Mouse (Mus musculus) cerebellum, adult 2 months (tissue): Measurements from ENCODE around the gene Gm20422. TPM values are rescaled to one million over a fixed set of nuclear protein-coding genes. Genes with fewer than 3 reads are reported as not detected.

ENCODE experiments used
- DNase-seq, 2 experiments: peaks; one replicate each; pipeline ENCODE4 v3.0.0; 2021
- H3K27ac ChIP-seq: fragments of 200-500 bp; 2 replicates; pipeline ENCODE4 v1.5.1; 2012; ENCODE audit warnings: low read length, control low read depth, inconsistent platforms; ENCODE audit not compliant: insufficient read depth
- H3K27me3 ChIP-seq: fragments of 200-500 bp; 2 replicates; pipeline ENCODE4 v1.6.1; 2012; ENCODE audit warnings: inconsistent platforms, mild to moderate bottlenecking, low read length, moderate library complexity; ENCODE audit not compliant: control insufficient read depth, insufficient read depth
- H3K4me1 ChIP-seq: fragments of 200-500 bp; 2 replicates; pipeline ENCODE4 v1.6.1; 2011; ENCODE audit warnings: low read length; ENCODE audit not compliant: control insufficient read depth, insufficient read depth
- H3K4me3 ChIP-seq: fragments of 200-500 bp; replicated peaks from 2 replicates; pipeline ENCODE3; 2011; ENCODE audit warnings: mild to moderate bottlenecking, low read depth, low read length, control low read depth; ENCODE audit not compliant: insufficient read depth
- CTCF ChIP-seq: fragments of 200-500 bp; IDR thresholded peaks from 2 replicates; pipeline ENCODE4 v1.5.1; 2011; ENCODE audit warnings: low read depth, mild to moderate bottlenecking, control low read depth, low read length, moderate library complexity, borderline replicate concordance; ENCODE audit not compliant: insufficient read depth
- POLR2A ChIP-seq: fragments of 200-500 bp; IDR thresholded peaks from 2 replicates; pipeline ENCODE4 v1.6.1; 2011; ENCODE audit warnings: low read length, control low read depth, borderline replicate concordance; ENCODE audit not compliant: insufficient read depth
- WGBS: fragments of 180-500 bp; shearing (Covaris S2); methylation state at CpG from one replicate; pipeline ENCODE4 v1.1.7; 2018; 5-methylcytosine and 5-hydroxymethylcytosine counted together
- polyA plus RNA-seq: library from polyadenylated mRNA; depleted of rRNA; stranded (reverse); fragments of >200 nt; gene quantifications from 2 replicates; pipeline ENCODE4 v1.2.3, GENCODE M21; 2012; rRNA removed

Gm20422 gene
- 0.46 and 0.67 TPM in 2 replicates for polyA plus RNA-seq

DNA sequence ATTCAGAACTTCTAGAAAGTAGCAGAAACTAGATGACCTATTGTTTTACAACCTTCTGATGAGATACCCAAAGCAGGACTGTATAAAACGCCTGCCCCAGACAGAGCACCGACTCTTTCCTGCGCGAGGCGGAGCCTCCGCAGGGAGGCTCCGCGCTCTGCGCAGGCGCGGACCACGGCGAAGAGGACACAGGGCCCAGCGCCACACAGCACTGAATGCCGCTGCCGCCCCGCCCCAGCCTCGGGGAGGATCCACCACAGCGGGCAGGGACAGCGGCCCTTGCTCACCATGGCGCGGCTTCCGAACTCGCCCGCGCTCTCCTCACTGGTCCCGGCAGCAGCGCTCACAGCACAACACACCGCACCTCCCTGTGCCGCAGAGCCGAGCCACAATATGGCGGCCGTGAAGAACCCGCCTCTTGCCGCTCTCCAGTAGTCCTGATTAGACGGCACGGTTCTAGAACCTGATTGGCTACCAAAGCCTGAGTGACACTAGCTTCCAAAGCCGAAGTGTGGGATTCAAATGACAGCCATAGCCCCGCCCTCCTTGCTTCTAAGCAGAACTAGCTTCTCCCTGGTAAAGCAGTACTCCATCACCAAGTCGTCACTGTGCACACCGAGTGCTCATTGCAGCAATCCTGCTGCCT is at the start of gene Gm20422:
TSS of gene Gm20422 (minus strand) at position 384 of the 646 bp plus-strand sequence.
- Histone ChIP-seq H3K4me3 (peak within 1 kb of the TSS; percentile 68), H3K27ac (peak within 1 kb of the TSS; percentile 96), H3K4me1 (peaks cover 10% of the 10 kb centered on the region; the same call in 1 of the 2 replicates), H3K27me3 (no peaks in the 10 kb centered on the region)
- TF ChIP-seq CTCF (no peak), POLR2A (peak; percentile 99)
- DNase-seq = peak; percentile 93 to 95
- under 1% methylated on average over 41 of the region's 41 CpGs for WGBS

DNA sequence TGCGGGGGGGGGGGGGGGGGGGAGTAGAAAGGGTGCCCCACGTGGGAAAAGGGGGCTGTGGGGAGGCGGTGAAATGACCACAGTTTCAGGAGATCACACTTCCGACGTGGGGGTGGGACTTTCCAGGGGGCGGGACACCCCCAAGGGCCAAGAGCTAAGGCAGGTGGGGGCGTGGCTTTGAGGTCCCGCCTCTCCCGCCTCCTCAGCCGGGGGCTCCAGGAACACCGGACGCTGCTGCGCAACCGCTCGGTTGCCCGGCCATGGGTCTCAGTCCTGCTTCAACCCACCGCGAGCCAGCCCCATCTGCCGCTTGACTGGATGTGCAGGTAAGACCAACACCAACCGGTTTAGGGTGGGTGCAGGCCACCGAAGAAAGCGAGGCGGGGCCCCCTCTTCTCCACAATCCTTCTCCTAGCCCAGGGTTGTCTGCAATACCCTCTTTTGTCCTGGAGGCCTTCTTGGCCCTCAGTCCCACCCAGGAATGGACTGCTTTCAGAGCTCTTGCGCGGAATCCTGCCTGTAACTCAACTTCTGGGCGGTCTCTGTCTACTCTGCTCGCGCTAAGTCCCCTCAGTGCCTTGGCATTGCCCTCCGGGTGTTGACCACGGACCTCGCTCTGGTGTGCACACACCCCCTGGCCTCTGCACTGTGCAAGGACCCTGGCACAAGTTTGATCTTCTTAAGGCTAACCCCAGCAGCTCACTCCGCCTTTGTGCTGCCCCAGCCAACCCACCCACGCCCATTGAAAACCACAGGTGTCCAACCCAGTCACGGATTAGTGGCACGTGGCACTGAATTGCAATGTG is 47.9 kb upstream of the Gm20422 start, which contains the start of gene Lpar2:
TSS of gene Lpar2 (plus strand) at position 44 of the 806 bp plus-strand sequence.
- Histone ChIP-seq H3K4me1 (peaks cover 2% of the 10 kb centered on the region; the same call in 1 of the 2 replicates), H3K4me3 (peak within 1 kb of the TSS; percentile 46), H3K27me3 (no peaks in the 10 kb centered on the region), H3K27ac (no peak within 1 kb of the TSS)
- peak; percentile 22 to 34 for DNase-seq
- 4% methylated on average over 32 of the region's 35 CpGs for WGBS
- TF ChIP-seq POLR2A (no peak), CTCF (no peak)

DNA sequence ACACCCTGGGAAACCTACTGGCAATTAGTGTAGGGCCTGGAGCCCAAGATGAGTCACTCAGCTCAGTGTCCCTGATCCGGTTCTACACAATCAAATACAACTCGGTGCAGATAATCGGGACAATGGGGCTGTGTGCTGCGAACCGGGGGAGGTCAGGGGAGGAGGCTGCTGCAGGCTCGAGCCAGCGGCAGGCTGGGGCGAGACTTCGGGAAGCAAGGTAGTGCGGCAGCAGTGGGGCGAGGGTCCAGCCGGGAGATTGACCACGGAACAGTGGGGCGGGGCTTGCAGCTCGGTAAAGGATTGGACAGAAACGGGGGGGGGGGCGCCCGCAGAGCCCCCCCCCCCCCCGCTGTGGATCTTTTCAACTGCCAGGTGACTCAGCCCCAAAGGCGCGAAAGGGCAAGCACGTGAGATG is 47.3 kb upstream of the Gm20422 start:
- H3K4me3 ChIP-seq = peak overlapping the region; percentile 42
- peaks cover 2% of the 10 kb centered on the region; the same call in 1 of the 2 replicates for H3K4me1 ChIP-seq
- H3K27ac ChIP-seq = no peak overlapping the region
- TF ChIP-seq CTCF (no peak), POLR2A (no peak)
- WGBS = 2% methylated on average over 15 of the region's 22 CpGs
- DNase-seq = peak in 1 of 2 experiments; percentile 23
- H3K27me3 ChIP-seq = no peaks in the 10 kb centered on the region

DNA sequence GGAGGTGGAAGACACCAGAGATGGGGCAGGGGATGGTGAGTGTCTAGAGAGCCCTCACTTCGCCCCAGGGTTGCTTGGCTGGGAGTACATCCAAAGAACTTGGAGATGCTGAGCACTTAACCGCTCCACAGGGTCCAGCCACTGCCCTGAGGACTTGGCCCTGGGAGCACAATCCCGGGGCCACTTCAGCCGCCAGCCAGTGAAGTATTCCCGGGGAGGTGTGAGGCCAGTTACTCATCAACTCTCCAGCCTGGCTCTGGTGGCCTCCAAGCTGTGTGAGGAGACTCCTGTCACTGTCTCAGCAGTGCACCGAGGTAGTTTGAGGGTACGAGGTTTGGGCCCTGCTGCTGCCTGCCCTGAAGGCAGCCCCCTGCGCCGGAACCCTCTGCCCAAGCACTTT is 45.8 kb upstream of the Gm20422 start:
- Histone ChIP-seq H3K27me3 (no peaks in the 10 kb centered on the region), H3K4me3 (no peak overlapping the region), H3K27ac (no peak overlapping the region), H3K4me1 (peaks cover 2% of the 10 kb centered on the region; the same call in 1 of the 2 replicates)
- WGBS = 78% methylated on average over 9 of the region's 9 CpGs
- TF ChIP-seq CTCF = no peak
- no peak for TF ChIP-seq POLR2A
- DNase-seq = no peak

DNA sequence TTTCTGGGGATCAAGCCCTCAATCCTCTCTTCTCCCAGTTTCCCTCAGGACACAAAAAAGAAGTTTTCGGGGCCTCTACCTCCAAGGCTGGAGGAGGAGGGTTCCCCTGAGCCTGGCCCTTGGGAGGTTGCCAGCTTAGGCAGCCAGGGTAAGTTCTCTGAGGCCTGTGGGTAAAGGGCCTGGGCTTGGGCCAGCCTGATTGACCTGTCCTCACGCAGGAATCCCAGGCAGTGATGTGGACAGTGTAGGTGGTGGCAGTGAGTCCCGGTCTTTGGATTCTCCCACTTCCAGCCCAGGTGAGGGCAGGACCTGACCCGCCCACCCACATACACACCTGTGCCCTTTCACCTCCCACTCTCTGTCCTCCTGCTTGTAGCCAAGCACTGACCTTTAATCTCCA is 40.7 kb upstream of the Gm20422 start:
- no peak for TF ChIP-seq CTCF
- no peak for TF ChIP-seq POLR2A
- H3K4me1 ChIP-seq = no peaks in the 10 kb centered on the region
- H3K27me3 ChIP-seq = no peaks in the 10 kb centered on the region
- H3K4me3 ChIP-seq = no peak overlapping the region
- no peak overlapping the region for H3K27ac ChIP-seq
- WGBS = 90% methylated on average over 4 of the region's 4 CpGs
- DNase-seq = no peak

DNA sequence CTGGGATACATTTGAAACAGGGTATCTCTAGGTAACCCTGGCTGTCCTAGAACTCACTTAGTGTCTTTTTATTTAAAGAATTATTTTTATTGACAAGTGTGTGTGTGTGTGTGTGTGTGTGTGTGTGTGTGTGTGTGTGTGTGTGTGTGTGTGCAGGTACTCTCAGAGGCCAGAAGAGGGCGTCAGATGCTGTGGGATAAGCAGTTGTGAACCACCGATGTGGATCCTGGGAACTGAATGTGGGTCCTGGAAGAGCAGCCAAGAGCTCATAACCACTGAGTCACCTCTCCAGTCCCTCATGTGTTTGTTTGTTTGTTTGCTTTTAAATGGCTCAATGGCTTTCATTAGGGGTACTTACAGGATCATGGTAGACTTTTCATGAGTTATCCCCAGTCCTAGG is 40.2 kb upstream of the Gm20422 start:
- no peak for TF ChIP-seq CTCF
- no peak for TF ChIP-seq POLR2A
- Histone ChIP-seq H3K4me3 (no peak overlapping the region), H3K27ac (no peak overlapping the region), H3K27me3 (no peaks in the 10 kb centered on the region), H3K4me1 (no peaks in the 10 kb centered on the region)
- WGBS = 78% methylated on average over 2 of the region's 2 CpGs
- DNase-seq = no peak

DNA sequence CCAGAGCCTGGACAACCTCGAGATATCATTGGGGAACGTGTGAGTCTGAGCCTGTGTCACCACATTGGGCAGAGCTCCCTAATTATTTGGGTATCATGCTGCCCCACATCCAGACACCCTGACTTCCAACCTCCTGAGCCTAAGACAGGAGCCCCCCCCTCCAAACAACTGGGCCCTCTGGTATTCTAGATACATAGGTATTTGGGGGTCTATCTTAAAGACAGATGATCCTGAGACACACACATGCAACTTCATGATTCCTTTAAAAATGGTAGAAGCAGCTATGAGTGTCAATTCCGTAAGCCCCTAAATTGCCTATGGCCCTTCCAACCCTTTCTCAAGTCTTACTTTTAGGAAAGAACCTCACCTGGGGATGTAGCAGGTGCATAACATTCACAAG is 35.1 kb upstream of the Gm20422 start:
- TF ChIP-seq CTCF = no peak
- H3K27me3 ChIP-seq = no peaks in the 10 kb centered on the region
- no peak overlapping the region for H3K27ac ChIP-seq
- H3K4me1 ChIP-seq = 0 out of 2 replicates have a peak, but pooled peaks cover 3% of the 10 kb centered on the region
- no peak overlapping the region for H3K4me3 ChIP-seq
- WGBS = 80% methylated on average over 3 of the region's 3 CpGs
- DNase-seq = no peak
